Mouse (Mus musculus) spleen, adult 2 months (tissue): ENCODE results near the gene Htatip2. TPM values are rescaled to one million over a fixed set of nuclear protein-coding genes. Genes with fewer than 3 reads are reported as not detected.

Experiments used
- DNase-seq, 2 experiments: peaks; one replicate each; pipeline versions ENCODE4 v3.0.0 to v3.0.0-alpha.2; 2012 to 2021; ENCODE audit warnings: low spot score in 2 of 2, low read depth in 1 of 2
- H3K27ac ChIP-seq: fragments of 200-500 bp; 2 replicates; pipeline ENCODE4 v1.5.1; 2012; ENCODE audit warnings: low read length, inconsistent platforms; ENCODE audit not compliant: insufficient read depth
- H3K27me3 ChIP-seq: fragments of 200-500 bp; 2 replicates; pipeline ENCODE4 v1.6.1; 2012; ENCODE audit warnings: mild to moderate bottlenecking, moderate library complexity, low read length, inconsistent platforms; ENCODE audit not compliant: control insufficient read depth, insufficient read depth
- H3K36me3 ChIP-seq: fragments of 200-500 bp; 2 replicates; pipeline ENCODE4 v1.6.1; 2012; ENCODE audit warnings: mild to moderate bottlenecking, low read length, inconsistent platforms; ENCODE audit not compliant: control insufficient read depth, insufficient read depth
- H3K4me1 ChIP-seq: fragments of 200-500 bp; 2 replicates; pipeline ENCODE4 v1.6.1; 2011; ENCODE audit warnings: inconsistent platforms; ENCODE audit not compliant: control insufficient read depth, insufficient read depth, insufficient read length
- H3K4me3 ChIP-seq: fragments of 200-500 bp; 2 replicates; pipeline ENCODE4 v1.5.1; 2011; ENCODE audit warnings: mild to moderate bottlenecking, inconsistent platforms; ENCODE audit not compliant: insufficient read depth, insufficient read length; ENCODE audit errors: extremely low read depth
- CTCF ChIP-seq: fragments of 200-500 bp; IDR thresholded peaks from 2 replicates; pipeline ENCODE4 v1.5.1; 2011; ENCODE audit warnings: mild to moderate bottlenecking, inconsistent platforms; ENCODE audit not compliant: insufficient read depth, insufficient read length, insufficient replicate concordance; ENCODE audit errors: extremely low read depth
- POLR2A ChIP-seq: fragments of 200-500 bp; IDR thresholded peaks from 2 replicates; pipeline ENCODE4 v1.6.1; 2011; ENCODE audit warnings: low read depth, low read length, inconsistent platforms
- WGBS: fragments of 180-500 bp; shearing (Covaris S2); methylation state at CpG from one replicate; pipeline ENCODE4 v1.1.7; 2018; 5-methylcytosine and 5-hydroxymethylcytosine counted together
- polyA plus RNA-seq: library from polyadenylated mRNA; depleted of rRNA; stranded (reverse); fragments of >200 nt; gene quantifications from 2 replicates; pipeline ENCODE4 v1.2.3, GENCODE M21; 2012

Gene Htatip2
- polyA plus RNA-seq, 1 experiment, result 6.4 TPM

DNA sequence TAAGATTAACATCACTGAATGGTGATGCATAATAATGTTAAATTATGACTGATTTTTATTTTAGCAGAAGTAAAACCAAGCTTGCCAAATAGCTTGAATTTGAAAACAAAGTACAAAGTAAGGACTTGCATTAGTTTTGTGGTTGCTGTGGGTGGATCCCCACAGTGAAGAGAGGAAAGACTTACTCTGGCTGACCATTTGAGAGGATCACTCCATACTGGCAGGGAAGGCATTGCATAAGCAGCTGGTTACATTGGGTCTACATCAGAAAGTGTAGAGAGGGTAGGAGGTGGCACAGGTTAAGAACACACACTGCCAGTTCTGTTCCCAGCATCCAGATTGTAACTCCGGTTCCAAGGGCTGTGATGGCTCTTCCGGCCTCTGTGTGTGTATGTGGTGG lies 24.1 kb downstream of the Htatip2 start:
- WGBS, result 97% methylated on average over 2 of the region's 2 CpGs
- peaks cover 24% of the 10 kb centered on the region for H3K36me3 ChIP-seq
- no peak overlapping the region for H3K27ac ChIP-seq

DNA sequence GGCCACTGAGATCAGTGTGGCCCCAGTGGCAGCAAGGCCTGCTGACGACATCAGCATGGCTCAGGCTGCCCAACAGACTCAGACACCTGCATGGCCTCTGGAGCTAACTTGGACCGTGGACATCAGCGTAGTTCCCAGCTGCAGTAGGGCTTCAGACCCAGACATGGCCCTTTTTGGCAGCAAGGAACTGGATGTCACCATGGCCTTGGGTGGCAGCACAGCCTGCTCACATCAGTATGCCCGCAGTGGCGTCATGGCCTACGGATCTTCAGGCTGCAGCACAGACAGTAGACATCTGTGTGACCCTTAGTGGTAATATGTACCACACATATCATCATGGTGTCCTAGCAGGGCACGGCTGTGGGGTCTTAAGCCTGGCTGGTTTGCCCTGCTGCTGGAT lies 26.2 kb downstream of the Htatip2 start:
- no peak for DNase-seq
- no peak overlapping the region for H3K4me3 ChIP-seq
- TF ChIP-seq CTCF, result no peak
- TF ChIP-seq POLR2A, result no peak
- peaks cover 30% of the 10 kb centered on the region for H3K36me3 ChIP-seq
- 92% methylated on average over 7 of the region's 7 CpGs for WGBS
- no peak overlapping the region for H3K27ac ChIP-seq
- no peaks in the 10 kb centered on the region for H3K4me1 ChIP-seq
- H3K27me3 ChIP-seq, result no peaks in the 10 kb centered on the region

More for the DNA sequence above, 24.1 kb downstream of the Htatip2 start:
- Histone ChIP-seq H3K4me1 (peaks cover 5% of the 10 kb centered on the region), H3K4me3 (no peak overlapping the region), H3K27me3 (no peaks in the 10 kb centered on the region)
- no peak for DNase-seq
- TF ChIP-seq POLR2A (no peak), CTCF (no peak)

DNA sequence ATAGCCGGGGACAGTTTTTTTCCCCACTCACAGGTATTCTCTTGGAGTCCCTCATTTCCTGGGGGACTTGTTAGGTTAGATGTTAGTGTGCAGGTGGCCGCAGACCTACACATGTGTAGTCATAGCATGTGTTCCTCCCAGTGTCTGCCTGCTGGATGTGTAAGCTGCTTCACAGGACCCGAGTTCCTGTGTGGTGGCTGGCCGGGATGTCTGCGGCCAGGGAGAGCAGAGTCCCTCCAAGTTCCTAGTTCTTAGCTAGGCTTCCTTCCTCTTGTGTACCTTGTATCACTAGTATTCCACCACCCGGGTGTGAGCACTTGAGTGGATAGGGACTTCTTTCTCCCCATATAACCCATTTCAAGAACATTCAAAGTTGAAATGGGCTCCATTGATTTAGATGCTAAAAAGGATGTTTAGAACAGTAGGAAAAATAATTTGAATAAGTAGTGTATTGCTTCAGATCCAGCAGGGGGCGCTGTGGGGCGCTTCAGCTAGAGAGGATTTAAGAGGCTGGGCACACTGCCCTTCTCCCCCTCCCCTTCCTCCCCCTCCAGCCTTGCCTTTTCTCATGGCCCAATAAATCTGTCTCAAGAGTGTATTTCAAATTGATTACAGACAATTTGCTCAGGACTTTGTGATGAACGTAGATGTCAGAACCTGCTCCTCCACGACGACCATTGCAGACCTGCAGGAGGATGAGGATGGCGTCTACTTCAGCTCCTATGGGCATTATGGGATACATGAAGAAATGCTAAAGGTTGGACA lies 27.9 kb downstream of the Htatip2 start:
- H3K27me3 ChIP-seq, result no peaks in the 10 kb centered on the region
- DNase-seq, result peak; percentile 14 to 42
- no peak for TF ChIP-seq POLR2A
- TF ChIP-seq CTCF, result peak; percentile 45; the same call in 1 of the 2 replicates
- no peak overlapping the region for H3K4me3 ChIP-seq
- 74% methylated on average over 12 of the region's 12 CpGs for WGBS
- H3K36me3 ChIP-seq, result peaks cover 35% of the 10 kb centered on the region
- H3K27ac ChIP-seq, result no peak overlapping the region
- H3K4me1 ChIP-seq, result no peaks in the 10 kb centered on the region

DNA sequence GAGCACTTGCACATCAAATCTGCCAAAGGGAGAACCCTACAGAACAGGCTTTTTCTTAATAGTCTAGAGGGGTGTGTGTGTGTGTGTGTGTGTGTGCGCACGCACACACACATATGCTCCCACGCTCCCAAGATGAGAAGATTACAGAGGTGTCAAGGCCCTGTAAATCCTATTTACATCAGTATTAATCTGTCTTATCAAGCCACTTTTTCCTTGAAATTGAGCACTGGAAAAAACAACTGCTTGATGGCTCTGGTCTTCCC lies 28.4 kb downstream of the Htatip2 start:
- WGBS, result 96% methylated on average over 3 of the region's 3 CpGs
- H3K4me1 ChIP-seq, result no peaks in the 10 kb centered on the region

DNA sequence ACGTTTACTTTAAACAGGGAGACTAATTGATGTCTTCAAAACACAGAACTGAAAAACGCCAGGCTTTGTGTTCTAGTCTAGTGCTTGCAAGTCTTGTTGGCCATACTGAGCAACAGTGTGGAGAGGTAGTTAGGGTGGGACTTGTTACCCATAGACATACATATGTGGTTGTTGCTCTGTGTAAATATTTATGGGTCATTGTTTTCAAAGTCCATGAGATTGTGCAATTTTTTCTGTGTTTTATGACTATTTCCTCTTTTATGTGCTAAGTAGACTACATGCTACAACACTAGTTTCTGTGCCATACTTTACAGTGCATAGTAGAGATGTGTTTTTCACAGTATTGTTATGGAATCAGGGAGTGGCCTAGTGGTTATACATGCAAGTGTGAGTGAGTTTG lies 35.4 kb downstream of the Htatip2 start:
- no peak for TF ChIP-seq POLR2A
- no peak for TF ChIP-seq CTCF
- WGBS, result 93% methylated on average over 2 of the region's 2 CpGs
- H3K27ac ChIP-seq, result no peak overlapping the region
- peaks cover 26% of the 10 kb centered on the region for H3K36me3 ChIP-seq
- H3K4me3 ChIP-seq, result no peak overlapping the region
- H3K27me3 ChIP-seq, result no peaks in the 10 kb centered on the region
- H3K4me1 ChIP-seq, result no peaks in the 10 kb centered on the region
- no peak for DNase-seq

More for the DNA sequence above, 28.4 kb downstream of the Htatip2 start:
- DNase-seq, result no peak
- H3K4me3 ChIP-seq, result no peak overlapping the region
- TF ChIP-seq CTCF, result no peak
- no peak for TF ChIP-seq POLR2A
- no peaks in the 10 kb centered on the region for H3K27me3 ChIP-seq
- peaks cover 35% of the 10 kb centered on the region for H3K36me3 ChIP-seq
- H3K27ac ChIP-seq, result no peak overlapping the region

GRCm38 (mm10) chr7:49797171-49797570 lies 38.3 kb downstream of the Htatip2 start:
- Histone ChIP-seq H3K27me3 (no peaks in the 10 kb centered on the region), H3K4me1 (no peaks in the 10 kb centered on the region), H3K4me3 (no peak overlapping the region), H3K36me3 (peaks cover 23% of the 10 kb centered on the region), H3K27ac (no peak overlapping the region)
- WGBS, result 81% methylated on average over 1 of the region's 1 CpGs
- TF ChIP-seq POLR2A (no peak), CTCF (no peak)
- no peak for DNase-seq

DNA sequence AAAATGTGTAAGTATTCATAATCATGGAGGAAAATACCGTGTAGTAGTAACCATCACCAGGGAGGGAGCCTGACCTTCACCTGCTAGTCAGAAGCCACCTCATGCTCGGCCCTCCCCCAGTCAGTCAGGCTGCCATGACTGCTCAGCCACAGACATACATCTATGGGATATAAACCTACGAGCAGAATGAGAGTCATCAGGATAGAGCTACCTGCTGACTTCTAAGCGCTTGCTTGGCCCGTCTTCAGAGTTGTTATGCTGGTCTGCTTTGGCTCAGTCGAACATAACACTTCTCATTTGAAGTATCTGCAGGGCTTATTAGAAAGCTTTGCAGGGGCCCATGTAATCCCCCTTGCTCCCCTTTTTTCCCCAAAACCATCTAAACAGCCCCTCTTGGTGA lies 44.6 kb downstream of the Htatip2 start:
- H3K27me3 ChIP-seq, result no peaks in the 10 kb centered on the region
- peaks cover 31% of the 10 kb centered on the region for H3K36me3 ChIP-seq
- WGBS, result 92% methylated on average over 6 of the region's 6 CpGs

More for the DNA sequence above, 44.6 kb downstream of the Htatip2 start:
- no peak overlapping the region for H3K27ac ChIP-seq
- no peak overlapping the region for H3K4me3 ChIP-seq
- H3K4me1 ChIP-seq, result no peaks in the 10 kb centered on the region
- TF ChIP-seq CTCF (no peak), POLR2A (no peak)
- no peak for DNase-seq
